Mouse (Mus musculus) MEL (cell line): ENCODE data around the gene Dlg1. TPM values are rescaled to one million over a fixed set of nuclear protein-coding genes. Genes with fewer than 3 reads are reported as not detected.
A peak's percentile ranks its signal among the peaks of the same experiment; 100 is the strongest.

Source experiments
- DNase-seq: peaks from one replicate; pipeline ENCODE4 v3.0.0; 2011; ENCODE audit warnings: low read depth, low spot score
- H3K27ac ChIP-seq: 2 replicates; pipeline ENCODE4 v1.5.1; 2012; ENCODE audit warnings: low read depth, mild to moderate bottlenecking, control low read depth, low read length, moderate library complexity; ENCODE audit not compliant: control insufficient read depth
- H3K27me3 ChIP-seq, 2 experiments: fragments of 150-350 bp in 1 of 2; sonication (generic) in 1 of 2; 2 replicates each; pipeline ENCODE4 v1.6.1; 2012; ENCODE audit warnings: low read length in 2 of 2, mild to moderate bottlenecking in 2 of 2, improper control_type of control experiment in 1 of 2, moderate library complexity in 1 of 2; ENCODE audit not compliant: insufficient read depth in 2 of 2, control insufficient read depth in 1 of 2
- H3K36me3 ChIP-seq, 2 experiments: 2 replicates each; pipeline ENCODE4 v1.6.1; 2012 to 2014; ENCODE audit warnings: low read length in 2 of 2, improper control_type of control experiment in 1 of 2, inconsistent platforms in 1 of 2, mild to moderate bottlenecking in 1 of 2; ENCODE audit not compliant: insufficient read depth in 2 of 2, control insufficient read depth in 1 of 2
- H3K4me1 ChIP-seq, 2 experiments: fragments of 150-350 bp in 1 of 2; sonication (generic) in 1 of 2; 2 replicates each; pipeline ENCODE4 v1.6.1; 2012; ENCODE audit warnings: low read length in 2 of 2, improper control_type of control experiment in 1 of 2, mild to moderate bottlenecking in 1 of 2; ENCODE audit not compliant: insufficient read depth in 2 of 2, control insufficient read depth in 1 of 2
- H3K4me3 ChIP-seq, 2 experiments: fragments of 150-350 bp in 1 of 2; sonication (generic) in 1 of 2; 2 replicates each; pipeline ENCODE4 v1.5.1; 2012; ENCODE audit warnings: low read depth in 2 of 2, low read length in 2 of 2, mild to moderate bottlenecking in 2 of 2, moderate library complexity in 2 of 2, control low read depth in 1 of 2, improper control_type of control experiment in 1 of 2; ENCODE audit not compliant: control insufficient read depth in 1 of 2, insufficient read depth in 1 of 2
- H3K79me2 ChIP-seq: 2 replicates; pipeline ENCODE4 v1.6.1; 2012; ENCODE audit warnings: mild to moderate bottlenecking, low read length, moderate library complexity; ENCODE audit not compliant: control insufficient read depth, poor library complexity, insufficient read depth
- H3K9ac ChIP-seq: 2 replicates; pipeline ENCODE4 v1.6.1; 2012; ENCODE audit warnings: low read depth, mild to moderate bottlenecking, control low read depth, low read length, moderate library complexity; ENCODE audit not compliant: control insufficient read depth, poor library complexity, severe bottlenecking
- H3K9me3 ChIP-seq: fragments of 150-350 bp; sonication (generic); replicated peaks from 2 replicates; pipeline ENCODE4 v1.6.1; 2012; ENCODE audit warnings: mild to moderate bottlenecking, low read length, improper control_type of control experiment, moderate library complexity; ENCODE audit not compliant: insufficient read depth
- BHLHE40 ChIP-seq: IDR thresholded peaks from 2 replicates; pipeline ENCODE4 v1.6.1; 2012; ENCODE audit warnings: low read depth, mild to moderate bottlenecking, inconsistent platforms, low read length, improper control_type of control experiment, borderline replicate concordance
- CTCF ChIP-seq, 3 experiments: IDR thresholded peaks in 2 of 3; conservative IDR thresholded peaks in 1 of 3; 2 replicates each; pipeline ENCODE4 v1.5.1; 2011 to 2012; ENCODE audit warnings: low read length in 3 of 3, low read depth in 2 of 3, mild to moderate bottlenecking in 2 of 3, improper control_type of control experiment in 1 of 3, inconsistent platforms in 1 of 3, mixed read lengths in 1 of 3, moderate library complexity in 1 of 3; ENCODE audit not compliant: control insufficient read depth in 1 of 3, insufficient read depth in 1 of 3, poor library complexity in 1 of 3, severe bottlenecking in 1 of 3
- ELF1 ChIP-seq: IDR thresholded peaks from 2 replicates; pipeline ENCODE4 v1.6.1; 2014; ENCODE audit warnings: low read depth, mild to moderate bottlenecking, inconsistent platforms, low read length, improper control_type of control experiment, moderate library complexity
- EP300 ChIP-seq, 2 experiments: IDR thresholded peaks; 2 replicates each; pipeline ENCODE4 v1.6.1; 2011; ENCODE audit warnings: improper control_type of control experiment in 2 of 2, low read length in 2 of 2, low read depth in 1 of 2, mild to moderate bottlenecking in 1 of 2
- ETS1 ChIP-seq: IDR thresholded peaks from 2 replicates; pipeline ENCODE4 v1.6.1; 2012; ENCODE audit warnings: low read depth, mild to moderate bottlenecking, inconsistent platforms, low read length, improper control_type of control experiment, moderate library complexity
- GATA1 ChIP-seq: IDR thresholded peaks from 2 replicates; pipeline ENCODE4 v1.6.1; 2011; ENCODE audit warnings: low read depth, low read length, improper control_type of control experiment
- JUND ChIP-seq: IDR thresholded peaks from 2 replicates; pipeline ENCODE4 v1.6.1; 2011; ENCODE audit warnings: low read depth, mild to moderate bottlenecking, improper control_type of control experiment, low read length
- MAX ChIP-seq: IDR thresholded peaks from 2 replicates; pipeline ENCODE4 v1.6.1; 2011; ENCODE audit warnings: low read length, improper control_type of control experiment
- POLR2AphosphoS5 ChIP-seq: IDR thresholded peaks from 2 replicates; pipeline ENCODE4 v1.6.1; 2012; ENCODE audit warnings: low read depth, borderline replicate concordance, mild to moderate bottlenecking, inconsistent platforms, low read length, moderate library complexity, mixed read lengths
- SMC3 ChIP-seq: IDR thresholded peaks from 2 replicates; pipeline ENCODE4 v1.6.1; 2011; ENCODE audit warnings: low read depth, low read length, improper control_type of control experiment
- polyA plus RNA-seq, 2 experiments: library from polyadenylated mRNA; stranded (reverse) in 1 of 2; unstranded in 1 of 2; fragments of >175 nt in 1 of 2; fragments of >200 nt in 1 of 2; gene quantifications; 2 replicates each; pipeline versions ENCODE4 v1.2.1 to v1.2.4; 2012; ENCODE audit warnings: low replicate concordance in 2 of 2, low read depth in 1 of 2; ENCODE audit not compliant: insufficient read length in 2 of 2, insufficient read depth in 1 of 2, missing spikeins in 1 of 2
- total RNA-seq: library from RNA; depleted of rRNA; stranded (reverse); fragments of 300-350 nt; gene quantifications from 2 replicates; pipeline ENCODE4 v1.2.3, GENCODE M21; 2012

Gene Dlg1
- total and polyA plus RNA-seq, 3 experiments, result 25.7 to 74.6 (median 33.9) TPM

DNA sequence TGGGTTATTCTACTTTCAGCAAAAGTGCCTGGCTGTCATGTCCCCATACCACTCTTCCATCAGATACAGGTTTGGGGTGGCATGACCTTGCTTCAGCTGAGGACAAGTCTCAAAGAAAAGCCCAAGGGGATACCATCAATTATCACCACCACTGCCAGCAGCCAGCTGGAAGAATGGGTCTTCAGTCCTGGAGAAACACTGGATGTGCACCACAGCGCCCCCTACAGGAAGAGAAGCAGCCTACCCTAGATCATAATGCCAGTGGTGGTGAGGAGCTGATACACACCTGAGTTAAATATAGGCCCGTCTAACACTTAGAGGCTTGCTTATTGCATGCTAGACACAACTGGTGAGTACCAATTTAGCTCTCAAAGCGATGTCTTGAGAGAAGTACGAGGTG is 242.1 kb downstream of the Dlg1 start:
- no peaks in the 10 kb centered on the region for H3K9me3 ChIP-seq
- H3K9ac ChIP-seq, result no peak overlapping the region
- peak; percentile 46 for DNase-seq
- peaks cover 0 to 5% of the 10 kb centered on the region in 2 experiments; a peak in 3 of 4 replicates for H3K4me1 ChIP-seq
- no peak overlapping the region for H3K27ac ChIP-seq
- 0 out of 2 replicates have a peak, but pooled peaks have one; percentile 12 for TF ChIP-seq SMC3
- peak; percentile 64 to 88 (median 68) for TF ChIP-seq CTCF (IDR thresholded peaks at IDR 0.05 in 2 of 3, conservative IDR thresholded peaks at IDR 0.05 in 1 of 3; ENCODE audit: control insufficient read depth in 1 of 3, insufficient read depth in 1 of 3, low read depth in 2 of 3, low read length in 3 of 3, poor library complexity in 1 of 3, severe bottlenecking in 1 of 3)
- TF ChIP-seq MAX, result no peak
- H3K27me3 ChIP-seq, result no peaks in the 10 kb centered on the region
- H3K36me3 ChIP-seq, result no peaks in the 10 kb centered on the region
- H3K4me3 ChIP-seq, result no peak overlapping the region
- H3K79me2 ChIP-seq, result no peaks in the 10 kb centered on the region

- no peaks in the 10 kb centered on the region for H3K36me3 ChIP-seq
- no peak overlapping the region for H3K27ac ChIP-seq
- H3K9ac ChIP-seq, result no peak overlapping the region; the same call in 1 of the 2 replicates
- DNase-seq, result peak; percentile 50
- no peaks in the 10 kb centered on the region for H3K27me3 ChIP-seq
- H3K4me3 ChIP-seq, result peak overlapping the region; percentile 17 to 49
- TF ChIP-seq EP300 (IDR thresholded peaks at IDR 0.05; ENCODE audit: low read depth in 1 of 2, low read length in 2 of 2), result no peak; a peak in 1 of 4 replicates
- TF ChIP-seq BHLHE40, result no peak
- TF ChIP-seq JUND, result no peak
- no peak for TF ChIP-seq POLR2AphosphoS5
- peak; percentile 34; the same call in 1 of the 2 replicates for TF ChIP-seq GATA1
- peak; percentile 36; the same call in 1 of the 2 replicates for TF ChIP-seq ETS1
- TF ChIP-seq, all 39 proteins: peak for 2
- Histone ChIP-seq H3K79me2 (no peaks in the 10 kb centered on the region), H3K9me3 (no peaks in the 10 kb centered on the region), H3K4me1 (peaks cover 0 to 5% of the 10 kb centered on the region in 2 experiments; a peak in 3 of 4 replicates)
These were observed 242.9 kb downstream of the Dlg1 start for GRCm38 (mm10) chr16:31905891-31906825.

GRCm38 (mm10) chr16:31906896-31907295 is 243.7 kb downstream of the Dlg1 start:
- Histone ChIP-seq H3K27me3 (no peaks in the 10 kb centered on the region), H3K4me3 (peak overlapping the region; percentile 17 to 49), H3K79me2 (no peaks in the 10 kb centered on the region), H3K9me3 (no peaks in the 10 kb centered on the region), H3K27ac (no peak overlapping the region), H3K9ac (peak overlapping the region; percentile 37; the same call in 1 of the 2 replicates), H3K4me1 (peaks cover 0 to 5% of the 10 kb centered on the region in 2 experiments; a peak in 3 of 4 replicates), H3K36me3 (no peaks in the 10 kb centered on the region)
- TF ChIP-seq POLR2AphosphoS5 (no peak), ELF1 (0 out of 2 replicates have a peak, but pooled peaks have one; percentile 18)
- peak; percentile 85 for DNase-seq
